Mouse (Mus musculus) G1E (cell line): Measurements from ENCODE around the gene Chrm3.

Experiments used
- CTCF ChIP-seq: IDR thresholded peaks from 2 replicates; pipeline ENCODE4 v1.5.1; 2012; ENCODE audit warnings: low read depth, low read length, inconsistent platforms, mixed read lengths
- POLR2AphosphoS5 ChIP-seq: IDR thresholded peaks from 2 replicates; pipeline ENCODE4 v1.6.1; 2012; ENCODE audit warnings: low read depth, low read length, inconsistent platforms; ENCODE audit not compliant: insufficient replicate concordance

- TF ChIP-seq CTCF, result no peak
- no peak for TF ChIP-seq POLR2AphosphoS5
These were observed 330.7 kb downstream of the Chrm3 start for GRCm38 (mm10) chr13:10029944-10030343.
